Mouse (Mus musculus) lung, postnatal 0 days (tissue): ENCODE results near the gene Nmrk1.

ENCODE experiments used
- CTCF ChIP-seq: IDR thresholded peaks from 2 replicates; pipeline ENCODE4 v1.5.1; 2016; ENCODE audit warnings: antibody characterized with exemption, mild to moderate bottlenecking
- EP300 ChIP-seq: IDR thresholded peaks from 2 replicates; pipeline ENCODE4 v1.6.1; 2016; ENCODE audit warnings: antibody characterized with exemption, mild to moderate bottlenecking, control low read depth

DNA sequence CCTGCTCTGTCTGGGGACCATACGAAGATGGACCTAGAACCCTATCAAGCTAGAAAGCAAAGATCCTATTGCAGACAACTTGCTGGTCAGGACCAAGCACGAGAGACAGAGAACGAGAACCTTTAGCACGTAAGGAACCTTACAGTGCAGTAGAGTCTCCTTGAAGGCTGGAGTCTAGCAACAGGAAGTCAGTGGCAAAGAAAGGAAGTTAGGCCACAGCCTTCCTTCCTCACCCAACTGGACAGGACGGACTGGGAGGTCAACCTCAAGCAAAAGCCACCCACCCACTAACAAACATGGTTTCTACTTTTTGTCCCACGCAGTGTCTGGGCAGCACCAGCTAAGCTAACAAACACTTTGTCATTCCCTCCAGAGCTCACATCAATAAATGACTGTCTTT is 48.9 kb upstream of the Nmrk1 start:
- no peak for TF ChIP-seq EP300
- no peak for TF ChIP-seq CTCF
